Mouse (Mus musculus) forebrain, embryonic 15.5 days (tissue): ENCODE measurements at regions not wholly inside any gene's neighbourhood (a gene's known extent, or its start where the extent isn't known, plus 50 kb on each side); places are given as distances from the start of the nearest gene placed in this dataset.

Source experiments
- ATAC-seq: fragments of 200-750 bp; cut with Nextera tagmentation; replicated peaks from 2 replicates; pipeline ENCODE4 v1.8.0; 2017; ENCODE audit warnings: mild to moderate bottlenecking, moderate TSS enrichment, moderate library complexity
- H3K27ac ChIP-seq: fragments of 300-500 bp; sonication (generic); replicated peaks from 2 replicates; pipeline ENCODE4 v1.5.1; 2015; ENCODE audit warnings: mild to moderate bottlenecking, inconsistent platforms
- H3K27me3 ChIP-seq: fragments of 300-500 bp; sonication (generic); 2 replicates; pipeline ENCODE4 v1.6.1; 2015; ENCODE audit warnings: inconsistent platforms
- H3K36me3 ChIP-seq: fragments of 300-500 bp; sonication (generic); 2 replicates; pipeline ENCODE4 v1.6.1; 2015; ENCODE audit warnings: mild to moderate bottlenecking, inconsistent platforms
- H3K4me1 ChIP-seq: fragments of 300-500 bp; sonication (generic); 2 replicates; pipeline ENCODE4 v1.6.1; 2015; ENCODE audit warnings: inconsistent platforms
- H3K4me2 ChIP-seq: fragments of 300-500 bp; sonication (generic); replicated peaks from 2 replicates; pipeline ENCODE4 v1.6.1; 2015; ENCODE audit warnings: mild to moderate bottlenecking, inconsistent platforms
- H3K4me3 ChIP-seq: fragments of 300-500 bp; sonication (generic); 2 replicates; pipeline ENCODE4 v1.5.1; 2015; ENCODE audit warnings: mild to moderate bottlenecking, inconsistent platforms
- H3K9ac ChIP-seq: fragments of 300-500 bp; sonication (generic); replicated peaks from 2 replicates; pipeline ENCODE4 v1.6.1; 2015; ENCODE audit warnings: mild to moderate bottlenecking, inconsistent platforms
- H3K9me3 ChIP-seq: fragments of 300-500 bp; sonication (generic); 2 replicates; pipeline ENCODE4 v1.6.1; 2016; ENCODE audit warnings: inconsistent platforms
- WGBS: fragments of 180-500 bp; shearing (Covaris S2); methylation state at CpG from one replicate; pipeline ENCODE4 v1.1.7; 2015; ENCODE audit warnings: mixed read lengths; 5-methylcytosine and 5-hydroxymethylcytosine counted together

DNA sequence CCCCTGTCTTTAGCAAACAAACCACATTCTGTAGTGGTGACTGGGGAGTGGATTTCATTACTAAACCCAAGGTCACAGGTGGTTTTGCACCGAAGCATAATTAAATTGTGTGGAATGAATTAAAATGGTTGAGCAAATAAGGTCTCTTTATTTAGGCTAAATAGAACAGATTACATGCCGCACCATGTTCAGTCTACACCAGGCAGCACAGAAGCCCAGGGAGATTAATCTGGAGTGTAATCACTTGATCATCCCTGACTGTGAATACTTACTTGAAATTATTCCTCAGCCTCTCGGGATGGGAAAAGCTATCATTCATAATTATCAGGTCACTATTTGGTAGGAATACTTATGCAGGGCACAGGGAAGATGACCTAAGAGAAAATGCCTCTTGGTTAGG is 1293.3 kb upstream of the Sel1l start:
- Histone ChIP-seq H3K27ac (no peak overlapping the region), H3K36me3 (no peaks in the 10 kb centered on the region), H3K4me2 (no peak overlapping the region), H3K4me3 (no peak overlapping the region), H3K27me3 (no peaks in the 10 kb centered on the region), H3K9me3 (peaks cover 3% of the 10 kb centered on the region; the same call in 1 of the 2 replicates), H3K9ac (no peak overlapping the region), H3K4me1 (no peaks in the 10 kb centered on the region)
- no peak for ATAC-seq
- 60% methylated on average over 3 of the region's 3 CpGs for WGBS

DNA sequence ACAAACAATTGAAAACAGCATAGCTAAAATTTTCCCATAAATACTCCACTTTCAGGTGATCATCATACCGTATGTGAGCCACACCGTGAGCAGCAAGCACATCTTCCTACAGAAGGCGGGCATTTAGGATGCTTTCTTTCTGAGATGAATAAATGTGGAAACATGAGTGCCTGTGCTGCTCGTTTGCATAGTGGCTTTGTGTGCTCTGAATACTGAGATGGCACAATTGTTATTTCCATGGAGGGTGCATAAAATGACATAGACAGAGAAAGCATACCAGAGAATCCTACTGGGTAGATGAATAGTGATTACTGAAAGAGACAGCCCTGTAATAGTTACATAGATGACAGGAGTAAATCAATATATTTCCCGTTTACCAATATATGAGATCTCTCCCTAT is 1287.4 kb upstream of the Sel1l start:
- Histone ChIP-seq H3K9ac (no peak overlapping the region), H3K4me1 (no peaks in the 10 kb centered on the region), H3K36me3 (no peaks in the 10 kb centered on the region), H3K27me3 (no peaks in the 10 kb centered on the region), H3K4me3 (no peak overlapping the region), H3K27ac (no peak overlapping the region), H3K4me2 (no peak overlapping the region), H3K9me3 (peaks cover 3% of the 10 kb centered on the region; the same call in 1 of the 2 replicates)
- ATAC-seq = no peak
- WGBS = 55% methylated on average over 5 of the region's 5 CpGs

DNA sequence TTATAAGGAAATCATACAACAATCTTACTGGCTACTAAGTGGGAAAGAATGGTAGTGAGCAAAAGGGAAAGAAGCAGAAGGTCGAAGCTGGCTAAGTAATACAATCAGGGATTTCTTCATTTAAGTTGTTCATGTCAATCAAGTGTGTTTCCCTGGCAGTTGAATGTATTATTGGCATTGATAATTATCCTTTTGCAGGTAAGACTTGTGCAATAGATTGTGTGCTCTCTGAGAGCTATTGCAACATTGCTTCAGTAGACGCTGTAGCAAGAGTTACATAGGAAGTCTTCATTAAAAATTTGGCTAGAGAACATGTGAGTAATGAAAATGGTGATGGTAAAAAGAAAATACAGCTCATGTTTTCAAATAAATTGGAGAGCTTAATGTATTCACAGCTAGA is 1273.3 kb upstream of the Sel1l start:
- Histone ChIP-seq H3K36me3 (no peaks in the 10 kb centered on the region), H3K9me3 (no peaks in the 10 kb centered on the region), H3K4me3 (no peak overlapping the region), H3K27me3 (no peaks in the 10 kb centered on the region), H3K4me2 (no peak overlapping the region), H3K4me1 (no peaks in the 10 kb centered on the region), H3K27ac (no peak overlapping the region), H3K9ac (no peak overlapping the region)
- WGBS = 88% methylated on average over 2 of the region's 2 CpGs
- no peak for ATAC-seq

DNA sequence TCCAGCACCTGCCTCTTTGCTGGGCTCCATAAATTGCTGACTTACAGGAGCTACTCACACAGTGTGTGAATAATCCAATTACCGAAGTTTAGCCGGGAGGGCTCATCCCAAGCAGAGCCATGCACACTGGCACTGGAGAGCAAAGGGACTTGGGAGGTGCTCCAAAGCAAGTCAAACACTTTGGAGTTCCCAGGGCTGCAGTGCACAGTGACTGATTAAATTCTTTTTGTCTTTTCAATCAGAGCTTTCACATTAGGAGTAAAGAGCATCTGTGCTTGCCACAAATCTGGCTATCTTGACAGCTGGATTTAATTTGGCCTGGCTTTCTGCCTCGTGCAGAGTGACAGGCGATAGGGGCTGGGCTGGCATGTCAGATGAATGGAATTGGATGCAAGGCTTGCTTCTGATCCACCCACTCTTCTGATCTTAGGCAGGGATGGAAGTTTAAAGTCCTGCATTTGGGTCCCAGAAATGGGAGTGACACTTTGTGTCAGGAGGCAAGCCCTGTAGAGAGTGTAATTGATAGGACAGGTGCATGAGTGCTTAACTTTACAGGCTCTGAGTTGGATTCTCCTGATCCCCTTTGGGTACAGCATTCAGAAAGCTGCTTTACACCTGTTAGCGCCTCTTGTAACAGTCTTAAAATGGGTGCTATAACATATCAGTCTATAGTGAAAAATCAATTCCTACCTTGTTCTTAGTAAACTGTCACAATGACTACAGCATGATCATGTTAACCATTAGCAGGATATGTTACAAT is 1239.3 kb upstream of the Sel1l start:
- Histone ChIP-seq H3K27ac (0 out of 2 replicates have a peak overlapping the region, but pooled peaks have one; percentile 28), H3K36me3 (no peaks in the 10 kb centered on the region), H3K4me3 (no peak overlapping the region), H3K27me3 (no peaks in the 10 kb centered on the region), H3K4me1 (peaks cover 5% of the 10 kb centered on the region; the same call in 1 of the 2 replicates), H3K9ac (no peak overlapping the region), H3K4me2 (peak overlapping the region; percentile 10; the same call in 1 of the 2 replicates), H3K9me3 (no peaks in the 10 kb centered on the region)
- WGBS = 32% methylated on average over 5 of the region's 5 CpGs
- peak; percentile 95 for ATAC-seq

DNA sequence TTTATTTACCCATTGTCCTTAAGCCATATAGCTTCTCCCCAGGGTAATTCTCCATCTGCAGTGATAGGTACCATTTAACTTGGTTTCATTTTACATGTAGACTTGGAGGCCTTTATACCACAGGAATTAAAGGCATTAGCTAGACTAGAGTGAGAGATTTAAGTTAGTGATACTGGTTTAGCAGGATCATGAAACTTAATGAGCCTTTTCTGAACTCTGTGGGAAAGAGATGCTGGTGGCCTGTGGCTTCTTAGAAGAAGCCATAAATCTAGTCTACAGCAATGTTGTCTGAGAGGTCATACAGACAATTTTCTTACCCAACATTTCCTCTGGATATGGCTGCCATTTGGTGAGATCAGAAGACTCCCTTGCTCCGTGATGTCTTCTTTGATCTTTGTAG is 1214.9 kb upstream of the Sel1l start:
- ATAC-seq = no peak
- Histone ChIP-seq H3K4me1 (no peaks in the 10 kb centered on the region), H3K4me2 (no peak overlapping the region), H3K4me3 (no peak overlapping the region), H3K27ac (no peak overlapping the region), H3K36me3 (no peaks in the 10 kb centered on the region), H3K27me3 (no peaks in the 10 kb centered on the region), H3K9me3 (no peaks in the 10 kb centered on the region), H3K9ac (no peak overlapping the region)
- 89% methylated on average over 1 of the region's 1 CpGs for WGBS

DNA sequence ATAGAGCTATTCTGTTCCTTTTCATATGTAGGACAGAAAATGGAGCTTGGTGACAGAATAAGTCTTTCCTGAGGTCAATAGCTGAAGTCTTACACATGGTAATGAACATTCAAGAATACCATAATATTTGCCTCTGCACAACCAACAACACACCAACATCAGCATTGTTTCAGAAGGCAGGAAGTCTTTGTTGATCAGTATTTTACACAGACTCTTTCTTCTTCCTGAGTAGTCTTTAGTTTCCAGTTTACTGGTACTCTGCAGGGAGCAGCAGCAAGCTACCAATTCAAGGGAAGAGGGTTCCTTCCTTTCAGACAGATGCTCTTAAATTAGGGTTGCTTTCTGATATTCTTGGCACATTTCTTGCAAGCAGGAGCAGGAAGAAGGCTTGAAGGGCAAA is 1170.7 kb upstream of the Sel1l start:
- Histone ChIP-seq H3K27me3 (no peaks in the 10 kb centered on the region), H3K4me1 (no peaks in the 10 kb centered on the region)
- ATAC-seq = no peak

DNA sequence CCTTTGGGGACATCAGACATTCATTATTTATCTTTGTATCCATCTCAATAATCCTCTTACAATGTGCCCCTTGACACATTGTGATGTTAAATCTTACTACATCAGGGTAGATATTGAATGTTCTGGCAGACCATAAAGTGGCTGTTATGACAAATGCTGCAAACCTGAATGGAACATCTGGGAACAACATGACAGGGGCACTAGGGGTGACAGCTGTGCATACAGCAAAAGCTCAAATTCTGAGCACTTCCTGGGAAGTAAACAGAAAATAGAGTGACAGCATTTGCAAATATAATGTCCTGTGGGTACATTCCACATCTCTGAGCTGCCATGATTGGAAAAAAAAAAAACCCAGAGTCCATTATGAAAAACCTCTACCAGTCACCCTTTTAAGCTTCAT is 1162.6 kb upstream of the Sel1l start:
- no peaks in the 10 kb centered on the region for H3K9me3 ChIP-seq
- H3K27ac ChIP-seq = no peak overlapping the region
- no peaks in the 10 kb centered on the region for H3K36me3 ChIP-seq
- H3K4me1 ChIP-seq = no peaks in the 10 kb centered on the region
- H3K27me3 ChIP-seq = no peaks in the 10 kb centered on the region
- no peak overlapping the region for H3K9ac ChIP-seq
- H3K4me2 ChIP-seq = no peak overlapping the region
- no peak overlapping the region for H3K4me3 ChIP-seq
- ATAC-seq = no peak

More for the DNA sequence above, 1170.7 kb upstream of the Sel1l start:
- no peak overlapping the region for H3K27ac ChIP-seq
- no peaks in the 10 kb centered on the region for H3K36me3 ChIP-seq
- no peaks in the 10 kb centered on the region for H3K9me3 ChIP-seq
- H3K4me3 ChIP-seq = no peak overlapping the region
- H3K9ac ChIP-seq = no peak overlapping the region
- no peak overlapping the region for H3K4me2 ChIP-seq

DNA sequence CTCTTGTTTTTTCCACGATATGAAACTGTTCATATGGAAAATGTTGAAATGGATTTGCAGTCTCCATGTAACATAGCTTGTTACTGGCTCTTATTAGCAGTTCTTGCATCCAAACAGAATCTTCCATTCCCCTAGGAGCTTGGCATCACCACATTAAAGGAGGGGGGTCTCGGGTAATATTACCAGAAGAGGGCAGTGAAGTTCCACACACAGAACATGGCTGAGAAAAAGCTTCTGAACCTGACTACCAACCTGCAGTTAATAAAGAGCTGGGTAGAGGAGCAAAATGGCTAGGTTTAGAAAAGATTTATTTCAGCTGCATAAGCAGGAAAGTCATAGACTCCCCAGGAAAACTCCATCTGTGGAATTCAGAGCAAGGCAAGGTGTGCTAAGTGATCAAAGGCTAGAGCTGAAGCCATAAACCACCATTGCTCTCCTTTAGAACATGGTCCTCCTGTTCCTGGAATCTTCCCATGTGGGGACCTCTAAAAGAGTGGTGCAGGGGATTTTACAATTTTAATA is 1157.9 kb upstream of the Sel1l start:
- Histone ChIP-seq H3K9ac (no peak overlapping the region), H3K36me3 (no peaks in the 10 kb centered on the region), H3K9me3 (no peaks in the 10 kb centered on the region), H3K4me3 (no peak overlapping the region), H3K4me2 (no peak overlapping the region), H3K27me3 (no peaks in the 10 kb centered on the region), H3K27ac (no peak overlapping the region), H3K4me1 (no peaks in the 10 kb centered on the region)
- ATAC-seq = 0 out of 2 replicates have a peak, but pooled peaks have one; percentile 60
- 56% methylated on average over 2 of the region's 2 CpGs for WGBS

DNA sequence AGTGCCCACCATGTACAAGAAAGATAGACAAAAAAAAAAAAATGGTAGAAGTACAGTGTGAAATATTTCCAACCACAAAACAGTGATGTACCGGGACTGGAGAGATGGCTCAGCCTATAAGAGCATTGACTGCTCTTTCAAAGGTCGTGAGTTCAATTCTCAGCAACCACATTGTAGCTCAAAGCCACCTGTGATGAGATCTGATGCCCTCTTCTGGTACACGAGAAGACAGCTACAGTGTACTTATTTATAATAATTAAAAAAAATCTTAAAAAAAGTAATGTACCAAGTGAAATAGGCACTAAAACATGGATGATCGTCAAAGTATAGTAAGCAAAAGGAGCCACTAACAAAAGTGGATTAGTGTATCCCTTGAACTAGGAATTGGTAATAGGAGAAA is 1154.2 kb upstream of the Sel1l start:
- Histone ChIP-seq H3K9me3 (no peaks in the 10 kb centered on the region), H3K36me3 (no peaks in the 10 kb centered on the region), H3K27me3 (no peaks in the 10 kb centered on the region), H3K4me3 (no peak overlapping the region), H3K4me2 (no peak overlapping the region), H3K4me1 (no peaks in the 10 kb centered on the region), H3K9ac (no peak overlapping the region), H3K27ac (no peak overlapping the region)
- no peak for ATAC-seq
- WGBS = 88% methylated on average over 4 of the region's 4 CpGs

DNA sequence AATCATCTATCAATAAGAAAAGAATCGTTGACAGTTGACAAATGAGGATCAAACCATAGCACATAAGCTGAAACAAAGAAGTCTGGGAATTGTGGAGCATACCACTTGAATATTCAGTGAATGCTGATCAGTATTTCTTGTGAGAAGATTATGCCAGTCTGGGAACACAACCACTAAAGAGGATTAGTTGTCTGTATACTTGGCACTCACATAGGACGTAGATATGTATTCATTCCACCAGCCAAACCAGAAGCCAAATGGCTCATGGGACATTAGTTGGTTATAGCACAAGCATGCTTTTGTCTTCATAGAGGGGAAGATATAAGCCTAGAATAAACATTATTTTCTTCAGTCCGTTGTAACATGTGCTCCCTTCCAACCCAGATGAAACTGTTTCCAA is 1126.7 kb upstream of the Sel1l start:
- Histone ChIP-seq H3K9me3 (no peaks in the 10 kb centered on the region), H3K4me1 (no peaks in the 10 kb centered on the region), H3K27ac (no peak overlapping the region), H3K27me3 (no peaks in the 10 kb centered on the region), H3K36me3 (no peaks in the 10 kb centered on the region), H3K4me3 (no peak overlapping the region), H3K9ac (no peak overlapping the region), H3K4me2 (no peak overlapping the region)
- peak; percentile 53; the same call in 1 of the 2 replicates for ATAC-seq
- 48% methylated on average over 3 of the region's 3 CpGs for WGBS

DNA sequence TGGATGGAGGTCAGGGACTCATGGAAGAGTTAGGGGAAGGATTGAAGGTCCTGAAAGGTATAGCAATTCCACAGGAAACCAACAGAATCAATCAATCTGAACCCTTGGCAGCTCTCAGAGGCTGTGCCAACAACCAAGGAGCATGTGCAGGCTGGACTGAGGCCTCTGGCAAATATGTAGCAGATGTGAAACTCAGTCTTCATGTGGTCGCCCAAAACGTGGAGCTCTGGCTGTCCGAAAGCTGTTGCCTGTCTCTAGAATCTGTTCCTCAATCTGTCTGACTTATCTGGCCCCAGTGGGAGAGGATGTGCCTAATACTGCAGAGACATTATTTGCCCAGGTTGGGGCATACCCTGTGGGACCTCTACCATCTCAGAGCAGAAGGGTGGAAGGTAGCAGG is 1095.4 kb upstream of the Sel1l start:
- no peaks in the 10 kb centered on the region for H3K27me3 ChIP-seq
- no peaks in the 10 kb centered on the region for H3K9me3 ChIP-seq
- peaks cover 5% of the 10 kb centered on the region for H3K4me1 ChIP-seq
- 93% methylated on average over 3 of the region's 3 CpGs for WGBS
- no peaks in the 10 kb centered on the region for H3K36me3 ChIP-seq
- no peak overlapping the region for H3K4me3 ChIP-seq
- H3K27ac ChIP-seq = no peak overlapping the region
- ATAC-seq = no peak
- no peak overlapping the region for H3K4me2 ChIP-seq
- no peak overlapping the region for H3K9ac ChIP-seq

DNA sequence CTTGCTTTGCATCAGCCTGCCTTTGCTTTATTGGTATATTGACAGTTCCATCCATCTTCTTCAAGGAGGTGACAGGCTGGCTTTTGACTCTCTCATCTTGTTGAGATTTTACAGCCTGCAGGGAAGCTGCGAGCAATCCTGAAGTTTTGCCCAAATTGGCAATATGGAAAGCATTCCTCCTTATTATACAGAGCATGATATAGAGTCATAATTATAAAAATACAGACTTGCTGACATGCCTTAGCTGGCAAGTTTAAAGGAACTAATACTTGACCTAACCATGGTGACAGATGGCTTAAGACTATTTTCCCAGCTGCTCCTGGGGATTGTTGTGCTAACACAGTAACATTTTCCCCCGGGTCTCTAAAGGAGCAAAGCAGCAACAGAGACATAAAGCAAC is 1078.6 kb upstream of the Sel1l start:
- no peaks in the 10 kb centered on the region for H3K36me3 ChIP-seq
- ATAC-seq = no peak; the same call in 1 of the 2 replicates
- WGBS = 44% methylated on average over 2 of the region's 2 CpGs
- no peak overlapping the region for H3K4me3 ChIP-seq
- H3K27ac ChIP-seq = no peak overlapping the region
- no peaks in the 10 kb centered on the region for H3K9me3 ChIP-seq
- H3K27me3 ChIP-seq = no peaks in the 10 kb centered on the region
- no peak overlapping the region for H3K4me2 ChIP-seq
- H3K9ac ChIP-seq = no peak overlapping the region
- peaks cover 6% of the 10 kb centered on the region; the same call in 1 of the 2 replicates for H3K4me1 ChIP-seq

DNA sequence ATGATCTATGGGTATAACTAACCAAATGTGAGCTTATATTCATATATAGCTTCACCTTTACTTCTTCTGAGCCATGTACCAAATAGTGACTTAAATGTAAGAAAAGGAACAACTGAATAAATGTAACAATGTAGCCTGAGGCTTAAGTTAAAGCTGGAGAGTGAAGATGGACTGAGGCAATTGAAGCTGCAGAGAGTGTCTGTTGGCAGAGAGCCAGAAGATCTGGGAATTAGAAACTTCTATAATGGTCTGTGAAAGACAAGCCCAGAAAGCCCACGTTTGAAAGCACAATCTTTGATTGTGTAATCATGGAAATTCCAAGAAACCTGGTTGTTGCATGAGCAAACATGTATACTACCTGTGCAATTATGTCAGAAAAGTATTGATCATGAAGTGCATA is 1078.0 kb upstream of the Sel1l start:
- WGBS = 6% methylated on average over 1 of the region's 1 CpGs
- H3K9ac ChIP-seq = no peak overlapping the region
- H3K27ac ChIP-seq = no peak overlapping the region
- no peaks in the 10 kb centered on the region for H3K36me3 ChIP-seq
- H3K9me3 ChIP-seq = no peaks in the 10 kb centered on the region
- ATAC-seq = no peak
- no peak overlapping the region for H3K4me3 ChIP-seq
- H3K4me2 ChIP-seq = no peak overlapping the region
- no peaks in the 10 kb centered on the region for H3K27me3 ChIP-seq
- peaks cover 6% of the 10 kb centered on the region; the same call in 1 of the 2 replicates for H3K4me1 ChIP-seq
